Mouse (Mus musculus) intestine, embryonic 16.5 days (tissue): Measurements from ENCODE around the gene Nlgn2. TPM values are rescaled to one million over a fixed set of nuclear protein-coding genes. Genes with fewer than 3 reads are reported as not detected.

Source experiments
- ATAC-seq: fragments of 200-750 bp; cut with Nextera tagmentation; 2 replicates; pipeline ENCODE4 v1.8.0; 2017; ENCODE audit warnings: moderate TSS enrichment, moderate library complexity
- H3K27ac ChIP-seq: fragments of 300-500 bp; sonication (generic); 2 replicates; pipeline ENCODE4 v1.5.1; 2014; ENCODE audit warnings: mild to moderate bottlenecking, low read length
- H3K27me3 ChIP-seq: fragments of 300-500 bp; sonication (generic); replicated peaks from 2 replicates; pipeline ENCODE4 v1.6.1; 2014; ENCODE audit warnings: low read length, control low read depth, mixed read lengths; ENCODE audit not compliant: control insufficient read depth, insufficient read depth
- H3K36me3 ChIP-seq: fragments of 300-500 bp; sonication (generic); 2 replicates; pipeline ENCODE4 v1.6.1; 2014; ENCODE audit warnings: low read length, control low read depth; ENCODE audit not compliant: control insufficient read depth, insufficient read depth
- H3K4me1 ChIP-seq: fragments of 300-500 bp; sonication (generic); 2 replicates; pipeline ENCODE4 v1.6.1; 2014; ENCODE audit warnings: low read length, control low read depth, mixed read lengths; ENCODE audit not compliant: control insufficient read depth, insufficient read depth
- H3K4me2 ChIP-seq: fragments of 300-500 bp; sonication (generic); 2 replicates; pipeline ENCODE4 v1.6.1; 2014; ENCODE audit warnings: low read depth, low read length, control low read depth
- H3K4me3 ChIP-seq: fragments of 300-500 bp; sonication (generic); 2 replicates; pipeline ENCODE4 v1.5.1; 2014; ENCODE audit warnings: mild to moderate bottlenecking, low read length
- H3K9ac ChIP-seq: fragments of 300-500 bp; sonication (generic); 2 replicates; pipeline ENCODE4 v1.6.1; 2014; ENCODE audit warnings: low read depth, low read length
- H3K9me3 ChIP-seq: fragments of 300-500 bp; sonication (generic); 2 replicates; pipeline ENCODE4 v1.6.1; 2016; ENCODE audit warnings: low read length, control low read depth; ENCODE audit not compliant: control insufficient read depth
- WGBS: fragments of 180-500 bp; shearing (Covaris S2); extraction: QIAGEN DNeasy Blood & Tissue Kit; methylation state at CpG from one replicate; pipeline ENCODE4 v1.1.7; 2014; 5-methylcytosine and 5-hydroxymethylcytosine counted together
- polyA plus RNA-seq: library from polyadenylated mRNA; unstranded; fragments of >200 nt; fragmentation: Nextera tagmentation; extraction: Ambion mirVana; gene quantifications from 2 replicates; pipeline ENCODE4 v1.2.1, GENCODE M21; 2015

Nlgn2 gene
- polyA plus RNA-seq, 1 experiment from 2014 or later: 4.1 TPM

- 2% methylated on average over 49 of the region's 52 CpGs for WGBS
- Histone ChIP-seq H3K27me3 (peaks cover 5% of the 10 kb centered on the region; the same call in 1 of the 2 replicates), H3K36me3 (0 out of 2 replicates have a peak, but pooled peaks cover 3% of the 10 kb centered on the region), H3K9ac (peak overlapping the region; percentile 79), H3K4me1 (peaks cover 29% of the 10 kb centered on the region), H3K4me2 (peak overlapping the region; percentile 95), H3K4me3 (peak overlapping the region; percentile 71), H3K9me3 (no peaks in the 10 kb centered on the region), H3K27ac (peak overlapping the region; percentile 81)
- peak; percentile 7; the same call in 1 of the 2 replicates for ATAC-seq
Observed at GRCm38 (mm10) chr11:69836703-69837576, 644 bp downstream of the Nlgn2 start.

- Histone ChIP-seq H3K9ac (peak overlapping the region; percentile 78), H3K36me3 (0 out of 2 replicates have a peak, but pooled peaks cover 3% of the 10 kb centered on the region), H3K4me3 (peak overlapping the region; percentile 71), H3K4me1 (peaks cover 29% of the 10 kb centered on the region), H3K27me3 (peaks cover 5% of the 10 kb centered on the region; the same call in 1 of the 2 replicates), H3K27ac (no peak overlapping the region), H3K4me2 (peak overlapping the region; percentile 95), H3K9me3 (no peaks in the 10 kb centered on the region)
- no peak for ATAC-seq
- 29% methylated on average over 4 of the region's 4 CpGs for WGBS
Observed at GRCm38 (mm10) chr11:69835966-69836335, 1.6 kb downstream of the Nlgn2 start.

- Histone ChIP-seq H3K36me3 (0 out of 2 replicates have a peak, but pooled peaks cover 3% of the 10 kb centered on the region), H3K4me1 (peaks cover 29% of the 10 kb centered on the region), H3K4me3 (peak overlapping the region; percentile 71; the same call in 1 of the 2 replicates), H3K4me2 (peak overlapping the region; percentile 95), H3K9ac (peak overlapping the region; percentile 78), H3K27me3 (peaks cover 5% of the 10 kb centered on the region; the same call in 1 of the 2 replicates), H3K9me3 (no peaks in the 10 kb centered on the region), H3K27ac (no peak overlapping the region)
- WGBS: 26% methylated on average over 9 of the region's 9 CpGs
- ATAC-seq: no peak
Observed at GRCm38 (mm10) chr11:69835326-69835965, 2.1 kb downstream of the Nlgn2 start.

GRCm38 (mm10) chr11:69834001-69834549 is 3.5 kb downstream of the Nlgn2 start:
- Histone ChIP-seq H3K4me3 (peak overlapping the region; percentile 45), H3K36me3 (0 out of 2 replicates have a peak, but pooled peaks cover 3% of the 10 kb centered on the region), H3K4me1 (peaks cover 29% of the 10 kb centered on the region), H3K27ac (0 out of 2 replicates have a peak overlapping the region, but pooled peaks have one; percentile 2), H3K9me3 (no peaks in the 10 kb centered on the region), H3K27me3 (peaks cover 5% of the 10 kb centered on the region; the same call in 1 of the 2 replicates), H3K4me2 (peak overlapping the region; percentile 95), H3K9ac (peak overlapping the region; percentile 78)
- no peak for ATAC-seq
- WGBS: 6% methylated on average over 46 of the region's 48 CpGs

GRCm38 (mm10) chr11:69833554-69833953 is 4.0 kb downstream of the Nlgn2 start:
- WGBS: 50% methylated on average over 8 of the region's 8 CpGs
- Histone ChIP-seq H3K9ac (peak overlapping the region; percentile 78), H3K4me2 (peak overlapping the region; percentile 95), H3K27me3 (peaks cover 5% of the 10 kb centered on the region; the same call in 1 of the 2 replicates), H3K27ac (0 out of 2 replicates have a peak overlapping the region, but pooled peaks have one; percentile 2), H3K9me3 (no peaks in the 10 kb centered on the region), H3K4me1 (peaks cover 29% of the 10 kb centered on the region), H3K4me3 (peak overlapping the region; percentile 45), H3K36me3 (peaks cover 3% of the 10 kb centered on the region; the same call in 1 of the 2 replicates)
- no peak for ATAC-seq

- 0 out of 2 replicates have a peak, but pooled peaks have one; percentile 34 for ATAC-seq
- WGBS: 70% methylated on average over 5 of the region's 5 CpGs
- Histone ChIP-seq H3K36me3 (peaks cover 13% of the 10 kb centered on the region; the same call in 1 of the 2 replicates), H3K27me3 (no peaks in the 10 kb centered on the region), H3K4me1 (peaks cover 7% of the 10 kb centered on the region), H3K9ac (no peak overlapping the region), H3K9me3 (no peaks in the 10 kb centered on the region), H3K4me3 (no peak overlapping the region), H3K4me2 (no peak overlapping the region), H3K27ac (no peak overlapping the region)
Observed at GRCm38 (mm10) chr11:69828832-69829231, 8.8 kb downstream of the Nlgn2 start.

- WGBS: 81% methylated on average over 2 of the region's 2 CpGs
- Histone ChIP-seq H3K4me2 (no peak overlapping the region), H3K4me3 (no peak overlapping the region), H3K27me3 (no peaks in the 10 kb centered on the region), H3K9me3 (no peaks in the 10 kb centered on the region), H3K36me3 (peaks cover 11% of the 10 kb centered on the region; the same call in 1 of the 2 replicates), H3K27ac (no peak overlapping the region), H3K4me1 (no peaks in the 10 kb centered on the region), H3K9ac (no peak overlapping the region)
- no peak for ATAC-seq
Observed at GRCm38 (mm10) chr11:69823456-69823855, 14.1 kb downstream of the Nlgn2 start.

GRCm38 (mm10) chr11:69822080-69822479 is 15.5 kb downstream of the Nlgn2 start, which contains the start of gene Spem1:
Gene Spem1 (minus strand): TSS chr11:69822180.
- no peaks in the 10 kb centered on the region for H3K27me3 ChIP-seq
- ATAC-seq: no peak
- no peak within 1 kb of the TSS for H3K4me2 ChIP-seq
- H3K9me3 ChIP-seq: peaks cover 9% of the 10 kb centered on the region
- H3K4me3 ChIP-seq: no peak within 1 kb of the TSS
- no peak within 1 kb of the TSS for H3K9ac ChIP-seq
- peaks cover 10% of the 10 kb centered on the region; the same call in 1 of the 2 replicates for H3K36me3 ChIP-seq
- no peaks in the 10 kb centered on the region for H3K4me1 ChIP-seq
- H3K27ac ChIP-seq: no peak within 1 kb of the TSS
- WGBS: 88% methylated on average over 3 of the region's 3 CpGs

GRCm38 (mm10) chr11:69818871-69819270 is 18.7 kb downstream of the Nlgn2 start:
- Histone ChIP-seq H3K27ac (no peak overlapping the region), H3K27me3 (no peaks in the 10 kb centered on the region), H3K9ac (no peak overlapping the region), H3K9me3 (peaks cover 9% of the 10 kb centered on the region), H3K4me1 (no peaks in the 10 kb centered on the region), H3K4me3 (no peak overlapping the region), H3K4me2 (no peak overlapping the region), H3K36me3 (no peaks in the 10 kb centered on the region)
- WGBS: 91% methylated on average over 8 of the region's 8 CpGs
- no peak for ATAC-seq
